Mouse (Mus musculus) cerebellum, adult 11-12 months (tissue): Measurements from ENCODE around the gene Gpr19.

Experiments
- DNase-seq: peaks from one replicate; pipeline ENCODE4 v3.0.0; 2022

Gene Gpr19

DNA sequence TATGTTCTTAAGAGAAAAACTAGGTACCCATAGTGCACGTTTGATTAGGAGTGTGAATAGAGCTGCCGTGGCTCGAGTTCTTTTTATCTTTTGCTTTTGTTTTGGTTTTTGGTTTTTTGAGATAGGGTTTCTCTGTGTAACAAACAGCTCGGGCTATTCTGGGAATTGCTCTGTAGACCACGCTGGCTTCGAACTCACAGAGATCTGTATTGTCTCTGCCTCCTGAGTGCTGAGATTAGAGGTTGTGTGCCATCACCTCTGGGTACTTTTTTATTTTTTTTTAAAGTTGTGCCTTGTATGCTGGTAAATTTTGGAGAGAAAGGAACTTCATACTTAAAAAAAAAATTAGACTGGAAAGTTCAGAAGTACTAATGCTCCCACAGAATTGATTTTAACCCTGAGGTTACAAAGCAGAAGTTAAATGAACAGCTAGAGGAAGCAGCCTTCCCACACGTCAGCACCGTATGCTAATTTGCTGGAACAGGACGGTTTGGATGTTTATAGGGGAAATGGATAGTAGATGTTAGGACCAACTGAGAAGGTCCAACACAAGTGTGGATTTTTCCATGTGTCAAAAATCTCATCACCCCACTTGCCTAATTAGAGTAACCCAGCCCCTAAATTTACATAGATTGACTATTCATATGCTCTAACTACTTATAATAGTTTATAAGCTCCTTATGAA is 24.3 kb upstream of the Gpr19 start:
- no peak for DNase-seq

DNA sequence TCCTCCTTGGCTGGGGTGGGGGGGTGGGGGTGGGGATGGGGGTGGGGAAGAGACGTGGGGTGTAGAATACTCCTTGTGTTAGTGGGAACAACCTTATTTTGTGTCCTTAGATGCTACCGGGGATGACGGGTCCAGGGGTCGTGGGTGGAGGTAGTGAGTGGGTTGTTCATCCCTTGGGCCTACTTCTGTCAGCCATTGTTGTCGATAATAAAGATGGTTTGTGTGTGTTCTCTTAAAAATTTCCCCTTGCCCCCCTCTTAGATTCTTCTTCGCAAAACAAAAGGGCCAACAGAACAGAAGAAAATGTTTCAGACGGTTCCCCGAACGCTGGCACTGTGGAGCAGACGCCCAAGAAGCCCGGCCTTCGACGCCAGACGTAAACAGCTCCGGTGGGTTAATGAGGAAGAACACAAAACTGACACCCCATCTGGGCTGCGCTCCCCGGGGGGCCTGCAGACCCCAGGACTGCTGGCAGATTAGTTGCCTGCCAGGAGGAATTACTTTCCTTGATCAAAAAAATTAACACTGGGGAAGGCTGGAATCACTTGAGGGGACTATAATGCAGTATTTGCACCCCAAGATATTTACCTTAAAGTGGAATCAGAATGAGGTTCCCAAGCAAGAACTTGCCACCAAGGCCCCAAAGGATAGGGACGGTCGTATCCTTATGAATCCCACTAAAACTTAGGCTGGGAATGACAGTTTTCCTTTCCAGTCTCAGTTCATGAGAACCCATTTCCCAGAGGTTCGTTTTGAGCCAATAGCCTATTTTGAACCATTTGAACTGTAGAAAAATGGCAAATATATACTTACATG is 23.5 kb upstream of the Gpr19 start:
- peak; percentile 59 for DNase-seq

GRCm38 (mm10) chr6:134921014-134921694 is 22.8 kb upstream of the Gpr19 start:
- peak; percentile 88 for DNase-seq

GRCm38 (mm10) chr6:134920190-134921013 is 22.0 kb upstream of the Gpr19 start, which contains the start of gene Cdkn1b:
Cdkn1b (plus strand) TSS chr6:134920401.
- peak; percentile 96 for DNase-seq

DNA sequence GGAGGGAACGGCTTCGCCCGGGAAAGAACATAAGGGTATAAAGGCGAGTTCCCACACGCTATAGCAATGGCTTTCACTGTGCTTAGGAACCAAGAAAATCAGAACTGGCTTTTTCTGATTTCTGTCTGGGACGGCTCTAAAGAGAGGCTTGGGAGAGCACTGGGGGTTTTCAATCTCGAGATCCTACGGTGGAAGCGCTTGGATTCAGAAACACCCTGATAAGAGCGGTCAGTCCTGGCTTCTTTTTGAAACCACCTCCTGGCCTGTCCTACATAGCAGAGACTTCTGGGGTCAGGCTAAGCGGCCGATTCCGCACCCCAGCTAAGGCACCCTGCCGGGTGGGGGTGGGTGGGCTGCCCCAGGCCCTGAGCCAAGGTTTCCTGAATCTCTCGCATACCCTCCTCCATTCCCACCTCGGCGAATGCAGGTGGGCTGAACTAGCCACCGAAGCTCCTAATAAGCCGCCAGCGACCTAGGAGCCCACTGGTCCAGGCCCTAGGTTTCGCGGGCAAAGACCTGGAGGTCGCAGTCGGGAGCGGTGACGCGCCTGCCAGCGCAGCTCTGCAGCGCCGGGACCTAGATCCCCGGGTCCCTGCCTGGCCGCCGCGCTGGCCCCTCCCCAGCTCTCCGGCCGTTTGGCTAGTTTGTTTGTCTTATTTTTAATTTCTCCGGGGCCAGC is 21.3 kb upstream of the Gpr19 start:
- peak; percentile 41 for DNase-seq

GRCm38 (mm10) chr6:134918769-134919168 is 20.4 kb upstream of the Gpr19 start:
- no peak for DNase-seq

DNA sequence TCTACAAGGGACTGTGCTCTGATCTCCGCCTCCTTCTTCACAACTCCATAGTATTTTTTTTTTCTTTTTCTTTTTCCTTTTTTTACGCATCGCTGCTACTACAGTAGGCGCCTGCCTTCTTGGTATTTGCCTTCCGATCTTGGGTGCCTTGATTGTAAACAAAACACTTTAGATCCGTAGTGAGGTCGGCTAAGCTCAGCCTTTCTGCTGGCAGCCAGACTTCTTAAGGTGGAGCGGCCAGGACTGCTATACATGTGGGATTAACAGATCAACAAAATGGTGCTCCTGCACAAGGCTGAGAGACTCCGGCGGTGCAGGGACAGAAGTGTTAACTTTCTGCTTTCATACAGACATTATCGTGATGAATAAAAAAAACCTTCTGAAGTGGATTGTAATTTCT is 18.7 kb upstream of the Gpr19 start:
- DNase-seq, result peak; percentile 50

DNA sequence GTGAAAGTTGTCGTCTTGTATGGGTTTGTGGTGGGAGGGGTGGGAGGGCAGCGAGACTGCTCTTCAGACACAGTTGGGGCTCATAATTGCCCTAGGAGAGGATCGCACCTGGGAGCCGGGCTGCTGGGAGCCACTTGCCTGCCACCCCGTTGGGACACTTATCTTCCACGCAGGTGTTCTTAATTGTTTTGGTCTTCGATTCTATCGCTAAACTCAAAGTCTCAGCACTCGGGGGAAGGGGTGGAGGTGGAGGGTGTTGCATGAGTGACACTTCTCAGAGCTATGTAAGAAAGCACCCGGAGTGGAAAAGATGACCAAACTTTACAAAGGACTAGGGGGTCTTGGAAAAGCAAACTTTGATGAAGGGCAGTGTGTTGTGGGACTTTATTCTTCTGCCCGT is 18.3 kb upstream of the Gpr19 start:
- DNase-seq, result no peak

- DNase-seq, result no peak
Observed at GRCm38 (mm10) chr6:134914523-134914922, 16.1 kb upstream of the Gpr19 start.

GRCm38 (mm10) chr6:134905811-134906210 is 7.4 kb upstream of the Gpr19 start:
- no peak for DNase-seq

DNA sequence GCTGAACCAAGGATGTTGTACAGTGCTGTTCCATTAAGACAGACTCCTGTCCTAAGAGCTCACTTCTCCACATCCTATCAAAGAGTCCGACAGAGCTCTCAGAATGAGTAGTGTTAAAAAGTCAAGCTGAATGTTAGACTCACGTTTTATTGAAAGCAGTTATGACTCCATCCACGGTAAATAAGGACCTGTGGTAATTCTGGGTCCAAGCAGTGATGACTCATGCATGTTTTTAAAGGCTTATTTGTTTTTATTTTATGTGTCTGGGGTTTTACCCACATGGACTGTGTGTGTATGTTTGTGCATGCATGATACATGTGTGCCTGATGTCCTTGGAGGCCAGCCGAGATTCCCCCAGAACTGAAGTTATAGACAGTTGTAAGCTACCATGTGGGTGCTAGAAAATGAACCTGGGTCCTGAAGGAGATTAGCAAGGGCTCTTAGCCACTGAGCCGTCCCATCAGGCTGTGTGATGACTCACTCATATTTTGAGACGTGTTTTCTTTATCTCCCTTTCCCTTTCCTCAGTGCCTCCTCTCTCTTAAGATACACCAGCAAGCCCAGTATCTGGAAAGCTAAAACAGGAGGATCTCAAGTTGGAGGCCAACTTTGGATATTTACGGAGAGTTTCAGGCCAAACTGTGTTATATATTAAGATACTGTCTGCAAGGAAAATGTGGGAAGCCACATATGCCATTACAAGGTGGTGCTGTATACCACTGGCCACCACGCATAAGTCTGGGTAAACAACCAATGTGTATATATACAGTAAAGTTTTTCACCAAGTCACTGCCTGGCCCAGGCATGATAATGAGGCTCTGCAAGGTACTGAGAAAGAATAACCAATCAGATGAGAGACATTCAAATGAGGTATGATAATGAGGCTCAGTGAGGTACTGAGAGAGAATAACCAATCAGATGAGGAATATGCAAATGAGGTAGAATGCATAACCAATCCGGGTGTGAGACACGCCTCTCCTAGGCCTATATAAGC is 5.8 kb upstream of the Gpr19 start:
- no peak for DNase-seq

GRCm38 (mm10) chr6:134903368-134903767 is 5.0 kb upstream of the Gpr19 start:
- DNase-seq, result no peak

DNA sequence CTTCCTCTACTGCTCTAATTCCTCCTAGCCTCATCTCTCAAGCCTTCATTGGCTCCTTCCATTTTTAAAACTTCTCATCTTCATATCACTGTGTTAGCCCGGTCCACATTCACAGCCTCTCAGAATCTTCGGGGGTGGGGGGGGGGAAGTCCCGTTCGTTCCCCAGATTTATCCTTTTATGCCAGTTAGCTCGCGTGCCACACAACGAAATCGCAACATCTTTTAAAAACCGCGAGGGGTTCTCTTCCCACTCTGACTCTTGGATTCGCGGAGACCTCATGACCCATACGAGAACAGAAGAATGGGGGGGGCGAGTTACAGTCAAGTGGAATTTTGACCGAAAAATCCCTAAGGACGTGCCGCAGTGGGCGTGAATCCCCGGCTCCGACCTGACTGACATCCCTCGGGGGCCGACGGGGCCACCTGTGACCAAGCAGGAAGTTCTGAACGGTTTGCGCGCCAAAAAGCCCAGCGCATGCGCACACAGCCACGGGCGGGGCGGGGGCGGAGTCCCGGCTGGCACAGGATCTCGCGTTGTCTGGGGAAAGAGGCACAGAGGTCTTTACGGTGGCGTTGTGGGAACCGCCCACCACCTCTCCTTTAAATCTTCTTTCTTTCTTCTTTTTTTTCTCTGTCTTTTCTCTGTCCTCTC is 809 bp downstream of the Gpr19 start:
- DNase-seq, result peak; percentile 97

DNA sequence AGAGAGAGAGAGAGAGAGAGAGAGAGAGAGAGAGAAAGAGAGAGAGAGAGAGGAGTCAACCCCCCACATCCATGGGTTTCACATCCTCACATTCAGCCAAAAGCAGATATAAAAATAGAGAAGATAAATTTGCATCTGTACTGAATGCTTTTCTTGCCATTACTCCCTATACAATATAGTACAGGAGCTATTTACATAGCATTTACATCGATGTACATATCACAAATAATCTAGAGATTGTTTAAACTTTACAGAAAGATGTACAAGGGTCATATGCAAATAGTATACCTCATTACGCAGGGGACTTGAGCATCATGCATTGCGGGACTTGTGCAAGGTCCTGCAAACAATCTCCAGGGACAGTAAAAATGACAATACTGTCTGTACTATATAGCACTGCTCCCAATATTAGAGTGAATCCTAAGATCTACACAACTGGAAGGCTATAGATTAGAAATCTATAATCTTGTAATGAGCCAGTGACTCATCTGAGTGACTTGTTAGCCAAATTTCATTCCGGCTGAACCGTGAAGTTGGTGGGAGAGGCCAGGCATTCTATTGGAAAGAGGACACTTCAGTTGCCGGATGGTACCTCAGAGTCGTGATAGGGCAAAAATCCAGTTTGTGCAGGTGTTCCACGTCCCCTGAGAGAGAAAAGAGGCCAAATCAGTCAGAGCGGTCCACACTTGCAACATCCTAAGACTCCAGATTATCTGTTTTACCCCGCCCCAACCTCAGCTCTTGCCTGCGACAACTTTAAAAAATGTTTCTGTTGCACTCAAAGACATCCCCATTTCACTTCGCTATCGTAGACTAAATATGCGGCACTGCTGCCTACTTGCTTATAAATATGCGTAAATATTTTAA is 1.6 kb downstream of the Gpr19 start:
- no peak for DNase-seq

DNA sequence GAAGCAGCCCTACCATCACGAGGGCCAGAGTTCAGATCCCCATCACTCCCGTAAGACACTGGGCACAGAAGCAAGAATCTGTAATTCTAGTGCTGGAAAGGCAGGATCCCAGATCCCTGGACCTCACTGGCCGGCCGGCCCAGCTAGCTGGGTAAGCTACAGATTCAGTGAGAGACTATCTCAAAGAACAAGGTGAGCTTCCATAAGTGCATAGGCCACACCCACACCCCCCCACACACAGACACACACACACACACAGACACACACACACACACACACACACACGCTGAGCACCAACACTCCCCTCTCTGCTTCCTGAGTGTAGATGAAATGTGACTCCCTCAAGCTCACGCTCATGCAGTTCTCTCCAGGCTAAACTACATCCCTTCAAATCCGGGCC is 7.9 kb downstream of the Gpr19 start:
- no peak for DNase-seq

DNA sequence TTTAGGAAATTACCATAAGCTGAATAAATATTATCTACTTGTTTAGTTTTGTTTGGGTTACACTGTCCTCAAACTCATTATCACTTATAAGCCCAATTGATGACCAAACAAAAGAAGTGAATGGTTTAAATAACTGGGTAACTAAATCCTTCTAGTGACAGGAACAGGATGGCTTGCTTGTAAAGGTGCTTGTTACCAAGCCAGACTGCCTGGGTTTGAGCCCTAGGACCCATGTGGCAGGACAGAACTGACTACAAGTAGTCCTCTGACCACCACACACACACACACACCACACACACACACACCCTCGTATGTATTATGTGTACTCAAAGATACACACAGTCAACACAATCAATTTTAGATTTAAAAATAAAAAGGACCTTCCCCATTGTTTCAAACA is 8.6 kb downstream of the Gpr19 start:
- no peak for DNase-seq

DNA sequence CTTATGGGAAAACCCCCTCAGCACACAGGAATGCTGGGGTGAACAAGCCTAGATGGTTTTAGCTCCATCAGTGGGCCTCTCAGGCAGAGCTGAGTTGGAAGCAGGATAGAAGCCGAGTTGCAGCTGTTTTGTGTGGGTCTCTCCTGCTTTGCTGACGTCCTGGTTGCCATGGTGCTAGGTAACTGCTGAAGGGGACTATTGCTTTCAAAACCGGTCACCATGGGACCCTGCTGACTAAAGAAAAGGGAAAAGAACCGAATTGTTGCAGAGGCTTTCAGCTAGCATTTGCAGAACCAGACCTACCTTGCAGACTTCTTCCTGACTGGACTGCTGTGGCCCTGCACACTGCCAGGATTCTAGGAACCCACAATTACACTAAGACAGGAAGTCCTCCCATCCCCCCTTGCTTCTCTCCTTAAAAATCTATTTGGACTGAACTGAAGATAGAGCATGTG is 9.8 kb downstream of the Gpr19 start:
- no peak for DNase-seq

- DNase-seq, result peak; percentile 91
Observed at GRCm38 (mm10) chr6:134887711-134888449, 10.5 kb downstream of the Gpr19 start.

DNA sequence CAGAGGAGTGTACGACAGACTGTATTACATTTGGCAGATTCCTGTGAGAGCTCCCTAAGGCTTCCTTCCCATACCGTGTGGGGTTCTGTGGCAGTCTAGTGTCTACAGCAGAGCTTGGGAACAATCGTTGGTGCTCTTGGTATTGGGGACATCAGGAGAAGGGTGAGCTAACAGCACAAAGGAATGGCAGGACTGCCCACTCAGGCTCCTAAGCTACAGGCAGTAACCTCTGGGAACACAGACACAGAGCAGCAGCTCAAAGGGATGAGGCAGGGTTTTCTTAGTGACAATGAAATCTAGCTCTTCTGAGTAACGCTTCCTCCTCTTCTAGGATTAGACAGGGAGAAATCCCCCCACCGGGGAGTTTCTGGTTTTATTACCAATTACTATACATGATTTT is 11.4 kb downstream of the Gpr19 start:
- peak; percentile 47 for DNase-seq
